Mouse (Mus musculus) stomach, postnatal 0 days (tissue): ENCODE results near the gene Itm2b.

Experiments used
- CTCF ChIP-seq: IDR thresholded peaks from 2 replicates; pipeline ENCODE4 v1.5.1; 2016; ENCODE audit warnings: antibody characterized with exemption, low read depth, mild to moderate bottlenecking, moderate library complexity
- EP300 ChIP-seq: optimal IDR thresholded peaks from 2 replicates; pipeline ENCODE3; 2016; ENCODE audit warnings: antibody characterized with exemption

- TF ChIP-seq CTCF, result no peak
- TF ChIP-seq EP300, result no peak
Measured at GRCm38 (mm10) chr14:73402296-73403035, 17.4 kb upstream of the Itm2b start.
